Mouse (Mus musculus) retina, postnatal 1 day (tissue): ENCODE data around the gene Cyp19a1.

Experiments used
- DNase-seq: peaks from one replicate; pipeline ENCODE4 v3.0.0-alpha.2; 2012

Gene Cyp19a1

GRCm38 (mm10) chr9:54168425-54168824 lies 99.5 kb downstream of the Cyp19a1 start:
- DNase-seq = no peak

DNA sequence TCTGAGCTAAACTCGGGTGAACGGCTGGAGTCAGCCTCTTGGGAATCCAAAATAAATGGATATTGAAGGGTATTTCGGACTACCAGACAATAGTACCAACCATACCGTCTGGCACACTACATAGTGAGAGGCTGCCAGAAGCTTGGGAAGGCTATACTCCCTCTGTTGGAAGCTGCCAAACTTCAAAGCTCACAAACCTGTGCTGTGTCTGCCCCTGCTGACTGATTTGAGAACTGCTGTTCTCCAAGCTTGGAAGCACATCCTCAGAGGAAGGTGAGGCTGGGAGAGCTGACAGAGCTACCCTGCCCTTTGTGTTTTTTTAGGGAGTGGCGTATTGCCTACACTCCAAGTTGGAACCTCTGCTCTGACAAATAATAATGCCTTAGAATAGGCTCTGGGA lies 104.8 kb downstream of the Cyp19a1 start:
- DNase-seq = peak; percentile 42

DNA sequence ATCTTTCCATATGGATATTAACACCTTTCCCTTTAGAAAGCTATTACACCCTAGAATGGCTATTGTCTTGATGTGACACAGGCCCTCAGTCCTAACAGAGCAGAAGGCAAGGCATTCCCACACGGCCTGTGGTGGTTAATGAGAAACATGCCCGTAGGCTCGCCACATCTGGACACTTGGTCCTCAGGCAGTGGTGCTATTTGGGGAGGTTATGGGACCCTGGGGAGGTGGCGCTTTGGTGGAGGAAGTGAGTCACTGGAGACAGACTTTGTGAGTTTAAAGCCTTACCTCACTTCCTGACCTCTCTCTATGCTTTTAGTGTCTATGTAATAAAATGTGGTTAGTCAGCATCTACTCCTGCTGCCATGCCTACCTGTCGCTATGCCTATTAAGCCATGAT lies 114.2 kb downstream of the Cyp19a1 start:
- DNase-seq = no peak

DNA sequence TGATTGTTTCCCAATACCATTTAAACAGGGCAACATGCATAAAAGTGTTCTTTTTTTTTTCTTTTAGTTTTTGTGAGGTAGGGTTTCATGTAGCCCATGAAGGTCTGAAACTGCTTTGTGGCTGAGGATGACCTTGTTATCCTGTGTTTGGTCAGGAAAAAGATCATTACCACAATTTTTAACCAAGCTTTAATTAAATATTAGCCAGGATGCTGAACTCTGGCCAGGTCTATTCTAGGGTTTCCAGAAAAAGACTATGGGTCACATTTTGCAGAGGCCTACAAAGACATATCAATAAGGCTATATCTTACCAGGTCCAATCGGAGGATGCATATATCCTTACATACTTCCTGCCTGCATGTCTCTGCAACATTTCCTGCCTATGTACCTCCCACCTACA lies 128.7 kb downstream of the Cyp19a1 start:
- no peak for DNase-seq
